Mouse (Mus musculus): ENCODE data around the gene Ccdc169. TPM values are rescaled to one million over a fixed set of nuclear protein-coding genes. Genes with fewer than 3 reads are reported as not detected.

Ccdc169 gene
- 0.09 and 0.10 TPM in 2 replicates for polyA plus RNA-seq (2016; fragmentation: Nextera tagmentation; extraction: Ambion mirVana)

GRCm38 (mm10) chr3:55137039-55137438 is at the start of gene Ccdc169:
TSS of gene Ccdc169 (plus strand) at chr3:55137339.
- Histone ChIP-seq H3K27me3 (no peaks in the 10 kb centered on the region), H3K9me3 (no peaks in the 10 kb centered on the region), H3K4me1 (no peaks in the 10 kb centered on the region), H3K36me3 (replicated peaks) (peaks cover 42% of the 10 kb centered on the region), H3K27ac (no peak within 1 kb of the TSS), H3K4me2 (no peak within 1 kb of the TSS), H3K9ac (no peak within 1 kb of the TSS), H3K4me3 (replicated peaks) (no peak within 1 kb of the TSS)
- ATAC-seq (ENCODE audit: low FRiP score) = no peak

- no peaks in the 10 kb centered on the region for H3K27me3 ChIP-seq
- H3K27ac ChIP-seq = no peak overlapping the region
- no peak for ATAC-seq (ENCODE audit: low FRiP score)
- no peaks in the 10 kb centered on the region for H3K36me3 ChIP-seq (replicated peaks)
- no peaks in the 10 kb centered on the region for H3K4me1 ChIP-seq
- no peaks in the 10 kb centered on the region for H3K9me3 ChIP-seq
- H3K4me3 ChIP-seq (replicated peaks) = no peak overlapping the region
- H3K4me2 ChIP-seq = no peak overlapping the region
- H3K9ac ChIP-seq = no peak overlapping the region
- 79% methylated on average over 4 of the region's 4 CpGs for WGBS
Measured at GRCm38 (mm10) chr3:55087360-55087759, 49.8 kb upstream of the Ccdc169 start.

GRCm38 (mm10) chr3:55088359-55088758 is 48.8 kb upstream of the Ccdc169 start:
- H3K27me3 ChIP-seq = no peaks in the 10 kb centered on the region
- no peaks in the 10 kb centered on the region for H3K9me3 ChIP-seq
- H3K4me1 ChIP-seq = no peaks in the 10 kb centered on the region
- H3K27ac ChIP-seq = no peak overlapping the region
- WGBS = 78% methylated on average over 4 of the region's 4 CpGs
- no peak overlapping the region for H3K4me3 ChIP-seq (replicated peaks)
- no peak overlapping the region for H3K9ac ChIP-seq
- no peaks in the 10 kb centered on the region for H3K36me3 ChIP-seq (replicated peaks)
- ATAC-seq (ENCODE audit: low FRiP score) = no peak
- no peak overlapping the region for H3K4me2 ChIP-seq

- Histone ChIP-seq H3K36me3 (replicated peaks) (no peaks in the 10 kb centered on the region), H3K4me3 (replicated peaks) (no peak overlapping the region), H3K27me3 (no peaks in the 10 kb centered on the region), H3K4me2 (no peak overlapping the region), H3K4me1 (no peaks in the 10 kb centered on the region), H3K9me3 (no peaks in the 10 kb centered on the region), H3K9ac (no peak overlapping the region), H3K27ac (no peak overlapping the region)
- WGBS = 82% methylated on average over 3 of the region's 3 CpGs
- ATAC-seq (ENCODE audit: low FRiP score) = no peak
Measured at GRCm38 (mm10) chr3:55088843-55089242, 48.3 kb upstream of the Ccdc169 start.

DNA sequence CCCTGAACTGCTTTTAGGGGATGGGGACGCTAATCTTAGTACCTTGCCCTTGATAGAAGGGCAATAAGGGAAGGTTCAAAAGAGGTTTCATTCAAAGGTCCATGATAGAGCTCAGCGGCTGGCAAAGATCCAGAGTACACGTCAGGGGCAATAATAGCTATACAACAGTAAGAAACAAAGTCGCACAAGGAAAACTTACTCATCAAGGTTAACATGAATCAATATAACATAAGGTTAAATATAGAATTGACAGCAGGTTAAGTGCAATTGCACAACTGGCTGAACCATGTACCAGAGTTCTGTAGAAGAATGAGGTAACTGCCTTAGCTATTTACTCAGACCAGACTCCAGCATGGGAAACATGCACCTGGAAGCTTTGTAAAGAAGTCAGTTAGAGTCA is 47.8 kb upstream of the Ccdc169 start:
- no peak overlapping the region for H3K9ac ChIP-seq
- H3K4me3 ChIP-seq (replicated peaks) = no peak overlapping the region
- WGBS = 86% methylated on average over 4 of the region's 4 CpGs
- H3K4me2 ChIP-seq = no peak overlapping the region
- H3K36me3 ChIP-seq (replicated peaks) = no peaks in the 10 kb centered on the region
- H3K27me3 ChIP-seq = no peaks in the 10 kb centered on the region
- H3K4me1 ChIP-seq = no peaks in the 10 kb centered on the region
- H3K9me3 ChIP-seq = no peaks in the 10 kb centered on the region
- ATAC-seq (ENCODE audit: low FRiP score) = no peak
- H3K27ac ChIP-seq = no peak overlapping the region

DNA sequence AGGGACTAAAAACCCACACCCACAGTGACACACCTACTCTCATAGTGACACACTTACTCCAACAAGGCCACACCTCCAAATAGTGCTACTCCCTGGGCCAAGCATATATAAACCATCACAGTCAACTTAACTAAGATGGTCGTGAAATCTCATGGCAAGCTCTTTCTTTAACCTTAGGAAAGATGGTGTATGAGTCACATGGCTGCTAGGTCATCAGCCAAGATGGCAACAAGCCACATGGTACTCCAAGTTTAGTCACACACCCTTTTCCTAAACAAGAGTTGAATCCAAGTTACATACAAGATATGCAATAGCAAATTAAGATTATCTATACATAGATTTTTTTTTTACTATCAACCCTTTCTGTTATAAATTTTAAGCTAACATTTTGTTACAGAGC is 44.0 kb upstream of the Ccdc169 start:
- ATAC-seq (ENCODE audit: low FRiP score) = no peak
- no peak overlapping the region for H3K27ac ChIP-seq
- no peaks in the 10 kb centered on the region for H3K36me3 ChIP-seq (replicated peaks)
- no peaks in the 10 kb centered on the region for H3K27me3 ChIP-seq
- no peaks in the 10 kb centered on the region for H3K9me3 ChIP-seq
- H3K4me2 ChIP-seq = no peak overlapping the region
- H3K4me1 ChIP-seq = peaks cover 23% of the 10 kb centered on the region
- H3K4me3 ChIP-seq (replicated peaks) = no peak overlapping the region
- WGBS = 73% methylated on average over 1 of the region's 1 CpGs
- H3K9ac ChIP-seq = no peak overlapping the region

GRCm38 (mm10) chr3:55095968-55096654 is 41.0 kb upstream of the Ccdc169 start:
- Histone ChIP-seq H3K4me1 (peaks cover 26% of the 10 kb centered on the region), H3K4me3 (replicated peaks) (no peak overlapping the region), H3K27me3 (no peaks in the 10 kb centered on the region), H3K36me3 (replicated peaks) (no peaks in the 10 kb centered on the region), H3K27ac (peak overlapping the region; percentile 47), H3K4me2 (peak overlapping the region; percentile 16), H3K9me3 (no peaks in the 10 kb centered on the region), H3K9ac (no peak overlapping the region)
- WGBS = 18% methylated on average over 8 of the region's 8 CpGs
- ATAC-seq (ENCODE audit: low FRiP score) = peak; percentile 84

GRCm38 (mm10) chr3:55096655-55097005 is 40.5 kb upstream of the Ccdc169 start:
- Histone ChIP-seq H3K4me2 (peak overlapping the region; percentile 16; the same call in 1 of the 2 replicates), H3K4me3 (replicated peaks) (no peak overlapping the region)
- ATAC-seq (ENCODE audit: low FRiP score) = no peak

GRCm38 (mm10) chr3:55097186-55097585 is 40.0 kb upstream of the Ccdc169 start:
- Histone ChIP-seq H3K27me3 (no peaks in the 10 kb centered on the region), H3K27ac (0 out of 2 replicates have a peak overlapping the region, but pooled peaks have one; percentile 47), H3K4me1 (peaks cover 26% of the 10 kb centered on the region), H3K4me3 (replicated peaks) (no peak overlapping the region), H3K4me2 (no peak overlapping the region), H3K9me3 (no peaks in the 10 kb centered on the region), H3K36me3 (replicated peaks) (no peaks in the 10 kb centered on the region), H3K9ac (no peak overlapping the region)
- ATAC-seq (ENCODE audit: low FRiP score) = no peak
- 69% methylated on average over 2 of the region's 2 CpGs for WGBS

More at GRCm38 (mm10) chr3:55096655-55097005, 40.5 kb upstream of the Ccdc169 start:
- Histone ChIP-seq H3K27ac (peak overlapping the region; percentile 47), H3K9me3 (no peaks in the 10 kb centered on the region), H3K4me1 (peaks cover 26% of the 10 kb centered on the region), H3K9ac (no peak overlapping the region), H3K36me3 (replicated peaks) (no peaks in the 10 kb centered on the region), H3K27me3 (no peaks in the 10 kb centered on the region)
- 63% methylated on average over 2 of the region's 2 CpGs for WGBS

GRCm38 (mm10) chr3:55098014-55098413 is 39.1 kb upstream of the Ccdc169 start:
- Histone ChIP-seq H3K4me2 (no peak overlapping the region), H3K4me3 (replicated peaks) (no peak overlapping the region), H3K36me3 (replicated peaks) (no peaks in the 10 kb centered on the region), H3K9ac (no peak overlapping the region), H3K27me3 (no peaks in the 10 kb centered on the region), H3K9me3 (no peaks in the 10 kb centered on the region), H3K4me1 (peaks cover 26% of the 10 kb centered on the region), H3K27ac (no peak overlapping the region)
- 20% methylated on average over 2 of the region's 2 CpGs for WGBS
- ATAC-seq (ENCODE audit: low FRiP score) = peak; percentile 82

GRCm38 (mm10) chr3:55098990-55099389 is 38.1 kb upstream of the Ccdc169 start:
- Histone ChIP-seq H3K9me3 (no peaks in the 10 kb centered on the region), H3K27me3 (no peaks in the 10 kb centered on the region), H3K4me2 (no peak overlapping the region), H3K4me3 (replicated peaks) (no peak overlapping the region), H3K36me3 (replicated peaks) (no peaks in the 10 kb centered on the region), H3K4me1 (peaks cover 26% of the 10 kb centered on the region), H3K27ac (no peak overlapping the region), H3K9ac (no peak overlapping the region)
- ATAC-seq (ENCODE audit: low FRiP score) = no peak
- WGBS = 86% methylated on average over 11 of the region's 11 CpGs

DNA sequence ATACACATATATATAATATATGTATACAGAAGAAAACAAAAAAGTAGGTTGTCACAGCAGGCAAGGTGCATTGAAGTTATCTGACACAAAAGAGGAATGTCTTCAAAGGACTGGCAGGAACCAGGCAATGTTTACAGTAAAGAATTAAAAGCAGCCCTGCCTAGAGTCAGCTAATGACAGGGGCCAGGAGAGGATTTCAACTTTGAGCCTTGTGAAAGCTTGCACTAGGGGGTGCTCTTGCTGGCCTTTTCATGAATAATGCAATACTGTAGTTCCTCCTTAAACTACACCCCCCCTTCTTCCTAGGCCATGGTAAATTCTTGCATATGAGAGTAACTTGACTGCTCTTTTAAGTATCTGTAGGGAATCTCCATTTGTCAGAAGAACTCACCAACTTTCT is 36.0 kb upstream of the Ccdc169 start:
- Histone ChIP-seq H3K9me3 (no peaks in the 10 kb centered on the region), H3K4me1 (peaks cover 21% of the 10 kb centered on the region), H3K4me2 (no peak overlapping the region), H3K4me3 (replicated peaks) (no peak overlapping the region), H3K9ac (no peak overlapping the region), H3K36me3 (replicated peaks) (no peaks in the 10 kb centered on the region), H3K27me3 (no peaks in the 10 kb centered on the region), H3K27ac (no peak overlapping the region)
- ATAC-seq (ENCODE audit: low FRiP score) = no peak

GRCm38 (mm10) chr3:55105372-55106023 is 31.6 kb upstream of the Ccdc169 start:
- 90% methylated on average over 14 of the region's 14 CpGs for WGBS

More at GRCm38 (mm10) chr3:55105372-55106023, 31.6 kb upstream of the Ccdc169 start:
- Histone ChIP-seq H3K9ac (no peak overlapping the region), H3K4me2 (no peak overlapping the region), H3K4me3 (replicated peaks) (no peak overlapping the region), H3K27me3 (no peaks in the 10 kb centered on the region), H3K27ac (no peak overlapping the region), H3K9me3 (no peaks in the 10 kb centered on the region), H3K36me3 (replicated peaks) (no peaks in the 10 kb centered on the region), H3K4me1 (no peaks in the 10 kb centered on the region)
- ATAC-seq (ENCODE audit: low FRiP score) = no peak

All from forebrain, embryonic 12.5 days (tissue).